Mouse (Mus musculus) right cerebral cortex, adult 18-20 months (tissue): ENCODE measurements around the gene Hlcs.

ENCODE experiments used
- DNase-seq: peaks from one replicate; pipeline ENCODE4 v3.0.0; 2022; ENCODE audit warnings: mixed read lengths

Hlcs gene

DNA sequence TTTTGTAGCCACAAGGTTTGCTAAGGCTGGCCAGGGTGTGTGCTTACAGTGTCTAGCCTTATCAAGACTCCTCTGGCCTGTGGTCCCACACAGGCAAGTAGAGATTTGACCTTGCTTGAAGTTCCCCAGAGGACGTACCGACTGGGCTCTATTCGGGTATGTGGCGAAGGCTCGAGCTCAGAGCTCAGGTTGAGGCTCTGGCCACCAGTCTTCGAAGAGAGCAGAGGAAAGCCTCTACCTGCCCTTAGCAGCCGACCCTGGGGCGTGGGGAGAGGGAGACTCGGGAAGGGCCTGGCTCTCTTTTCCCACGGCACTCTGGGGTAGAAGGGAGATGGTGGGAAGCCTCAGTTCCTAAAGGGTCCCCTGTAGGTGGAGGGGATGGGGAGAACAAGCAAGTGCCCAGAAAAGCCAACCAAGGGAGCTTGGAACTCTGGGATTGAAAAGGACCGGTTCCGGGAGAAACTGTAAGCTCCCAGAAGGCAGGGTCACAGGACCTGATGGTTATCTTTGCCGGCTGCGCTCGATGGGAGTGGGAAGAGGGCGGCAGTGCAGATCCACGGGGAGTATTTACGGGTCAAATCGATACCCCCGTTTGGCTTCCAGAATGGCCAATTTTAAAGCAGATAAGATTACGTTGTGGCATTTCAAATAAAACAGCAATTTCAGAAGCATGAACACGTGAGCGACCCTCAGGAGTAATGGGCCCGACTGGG is 220.1 kb downstream of the Hlcs start:
- no peak for DNase-seq

DNA sequence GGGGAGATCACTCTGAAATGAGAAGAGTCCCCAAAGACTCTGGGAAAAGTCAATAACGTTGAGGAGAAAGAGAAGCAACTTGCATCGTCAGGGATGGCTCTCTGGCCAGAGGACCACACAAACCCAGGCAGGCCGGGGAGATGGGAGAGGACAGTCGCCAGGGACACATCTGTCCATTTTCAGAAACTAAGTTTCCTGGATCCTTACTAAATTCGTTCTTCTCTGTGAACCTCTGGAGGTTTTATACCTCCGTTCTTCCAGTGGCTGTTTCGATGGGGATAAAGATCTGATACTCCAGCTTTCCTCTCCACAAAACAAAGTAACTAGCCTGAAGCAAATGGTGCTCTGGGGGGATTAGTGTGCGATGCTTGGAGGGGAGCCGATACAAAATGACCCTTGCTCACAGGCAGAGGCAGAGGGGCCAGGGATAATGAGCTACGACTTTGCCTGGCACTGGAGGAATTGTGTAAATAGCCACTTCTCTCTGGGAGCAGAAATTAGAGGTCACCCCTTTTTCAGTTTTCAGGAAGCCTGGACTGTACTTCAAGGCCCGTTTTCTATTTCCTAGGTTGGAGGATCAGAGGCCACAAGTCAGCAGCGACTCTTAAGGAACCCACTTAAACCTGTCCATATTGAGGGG is 220.7 kb downstream of the Hlcs start:
- DNase-seq: no peak

DNA sequence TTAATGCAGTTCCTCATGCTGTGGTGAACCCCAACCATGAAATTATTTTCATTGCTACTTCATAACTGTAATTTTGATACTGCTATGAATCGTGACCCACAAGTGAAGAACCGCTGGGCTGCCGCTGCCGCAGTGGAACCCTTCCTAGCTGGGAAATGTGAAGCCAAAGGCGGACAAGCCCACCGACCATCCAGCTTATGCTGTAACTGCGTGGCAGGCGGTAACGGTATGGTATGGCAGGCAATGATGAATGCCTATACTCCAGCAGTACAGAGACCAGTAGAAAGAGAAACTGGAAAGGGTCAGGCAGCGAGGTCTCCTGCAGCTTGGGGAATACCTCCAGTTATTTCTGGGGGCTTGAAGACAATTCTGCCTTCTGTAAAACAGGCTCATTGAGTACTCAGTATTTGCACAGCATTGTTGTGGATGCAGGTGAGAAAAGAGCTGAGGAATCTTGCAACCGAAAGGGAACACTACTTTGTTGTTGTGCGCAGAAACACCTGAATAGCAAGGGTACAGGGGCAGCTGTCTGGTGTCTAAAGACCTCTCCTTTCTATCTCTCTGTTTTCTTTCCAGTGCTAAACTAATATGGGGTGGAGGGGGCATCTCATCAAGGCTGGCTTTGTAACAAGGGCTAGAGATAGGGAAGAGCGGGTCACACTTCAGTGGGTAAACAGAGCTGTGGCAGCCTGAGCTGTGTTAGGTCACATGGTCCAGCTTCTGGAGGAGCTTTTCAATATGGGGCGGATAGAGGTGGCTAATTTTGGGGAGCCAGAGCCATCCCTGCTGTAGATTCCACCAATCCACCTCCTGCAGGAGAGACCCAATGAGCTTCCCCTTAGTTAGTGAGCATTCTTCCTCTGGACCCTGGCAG is 224.3 kb downstream of the Hlcs start:
- no peak for DNase-seq

DNA sequence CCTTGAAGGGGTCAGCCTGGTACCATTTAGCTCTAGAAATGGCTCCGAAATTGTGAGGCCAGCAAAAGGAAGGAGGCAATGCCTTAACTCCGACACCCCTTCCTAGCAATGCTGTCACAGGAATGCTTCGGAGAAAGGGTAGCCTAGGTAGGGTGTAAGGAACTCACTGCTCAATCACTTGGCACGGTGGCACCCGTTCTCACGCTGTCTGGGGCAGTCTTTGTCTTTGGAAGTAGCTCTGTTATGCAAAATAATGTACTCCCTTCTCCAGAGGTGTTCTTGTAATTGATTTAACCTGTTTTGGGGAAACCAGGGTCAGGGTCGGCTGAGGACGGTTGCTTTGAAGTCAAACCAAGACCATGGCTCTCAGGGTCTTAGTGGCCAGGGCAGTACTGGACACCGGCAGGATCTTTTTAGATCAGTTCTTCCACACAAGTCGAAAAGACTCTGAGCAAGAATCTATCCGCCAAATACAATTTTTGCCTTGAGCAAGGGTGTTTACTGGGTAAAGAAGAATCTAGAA is 225.1 kb downstream of the Hlcs start:
- DNase-seq: no peak

DNA sequence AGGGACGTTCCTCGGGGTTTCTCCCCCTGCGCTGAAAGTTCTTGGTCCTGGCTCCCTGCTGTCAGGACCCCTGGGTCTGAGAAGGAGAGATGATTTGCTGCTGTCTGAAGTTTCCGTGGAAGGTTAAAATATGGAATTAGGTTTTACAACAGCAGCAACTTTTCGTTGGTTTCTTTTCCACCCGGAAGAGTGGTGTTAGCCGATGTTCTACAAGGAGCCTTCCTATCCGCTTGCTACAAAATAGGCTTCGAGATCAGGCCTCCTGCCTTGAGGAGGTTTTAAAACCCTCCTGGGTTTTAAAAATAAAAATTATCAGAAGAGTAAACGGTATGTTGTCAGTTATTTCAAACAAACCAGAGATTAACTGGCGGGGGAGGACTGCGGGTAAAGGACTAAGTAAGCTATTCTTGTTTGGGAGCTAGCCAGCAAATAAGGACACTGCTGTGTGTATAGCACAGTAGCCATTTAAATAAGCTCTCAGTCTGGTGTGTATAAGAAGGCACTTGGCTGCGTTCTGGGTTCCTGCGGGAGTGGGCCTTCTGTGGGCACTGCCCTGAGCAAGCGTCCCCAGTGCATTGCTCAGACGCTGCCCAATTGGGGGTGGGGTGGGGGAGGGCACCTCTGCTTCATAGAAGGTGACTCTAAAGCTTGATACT is 225.7 kb downstream of the Hlcs start:
- no peak for DNase-seq

DNA sequence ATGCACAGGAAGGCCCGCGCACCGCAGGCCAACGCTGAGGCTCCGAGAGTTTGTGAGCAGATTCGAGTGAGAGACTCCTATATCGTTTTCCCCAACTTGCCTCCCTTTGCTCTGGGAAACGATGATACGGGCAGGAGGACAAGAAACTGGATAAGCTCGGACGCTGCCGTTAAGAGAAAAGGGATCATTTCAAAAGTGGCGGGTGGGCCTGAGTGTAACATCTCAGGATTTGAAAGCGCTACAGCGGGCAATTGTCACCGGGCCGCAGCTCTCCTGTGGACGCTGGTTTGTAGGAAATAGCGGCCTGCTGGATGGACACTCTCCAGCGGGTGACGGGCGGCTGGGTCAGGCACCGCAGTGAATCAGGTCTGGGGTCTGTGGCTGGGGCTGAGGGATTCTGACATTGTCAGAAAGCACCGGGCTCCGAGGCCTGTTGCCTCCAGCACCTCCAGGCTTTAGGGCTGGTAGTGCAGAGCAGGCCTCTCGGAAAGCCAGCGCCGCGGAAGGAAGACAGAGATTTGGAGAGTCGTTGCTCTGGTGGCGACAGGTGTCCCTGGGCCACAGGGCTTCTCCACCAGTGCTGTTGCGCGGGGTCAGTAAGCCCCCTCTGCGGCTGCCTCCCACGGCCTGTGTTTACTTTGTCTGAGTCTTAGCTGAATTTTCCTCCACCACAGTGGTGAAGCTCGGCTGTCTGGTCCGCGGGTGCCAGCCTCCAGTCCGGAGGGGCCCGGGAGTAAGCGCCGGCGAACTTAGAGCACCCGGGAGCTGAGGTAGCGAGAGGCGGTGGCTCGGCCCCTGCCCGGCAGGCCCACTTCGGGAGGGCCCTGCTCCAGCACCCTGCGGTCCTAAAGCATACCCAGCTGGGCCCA is 226.4 kb downstream of the Hlcs start:
- no peak for DNase-seq

DNA sequence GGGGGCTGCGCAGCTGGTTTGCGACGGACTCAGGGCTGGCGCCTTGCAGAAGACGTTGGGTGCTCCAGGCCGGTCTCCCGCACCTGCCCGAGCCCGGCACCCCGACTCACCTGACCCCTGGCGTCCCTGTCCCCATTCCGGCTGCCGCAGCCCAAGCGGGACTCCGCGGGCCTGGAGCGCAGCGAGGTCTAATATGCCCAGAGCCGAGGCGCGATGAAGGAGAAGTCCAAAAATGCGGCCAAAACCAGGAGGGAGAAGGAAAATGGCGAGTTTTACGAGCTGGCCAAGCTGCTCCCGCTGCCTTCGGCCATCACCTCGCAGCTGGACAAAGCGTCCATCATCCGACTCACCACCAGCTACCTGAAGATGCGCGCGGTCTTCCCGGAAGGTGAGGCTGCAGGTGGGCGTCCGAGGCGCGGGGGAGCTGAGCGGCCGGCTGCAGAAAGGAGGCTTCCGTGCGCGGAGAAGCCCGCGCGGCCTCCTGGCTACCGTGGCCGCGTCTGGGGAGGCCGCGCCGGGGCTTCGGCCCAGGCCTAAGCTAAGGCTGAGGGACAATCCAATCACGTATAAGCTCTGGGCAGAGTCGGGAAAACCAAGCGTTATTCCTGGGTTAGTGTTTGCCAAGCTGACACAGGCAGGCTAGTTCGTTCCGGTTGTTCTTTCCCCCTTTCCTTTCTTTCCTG is 227.6 kb downstream of the Hlcs start:
- no peak for DNase-seq

DNA sequence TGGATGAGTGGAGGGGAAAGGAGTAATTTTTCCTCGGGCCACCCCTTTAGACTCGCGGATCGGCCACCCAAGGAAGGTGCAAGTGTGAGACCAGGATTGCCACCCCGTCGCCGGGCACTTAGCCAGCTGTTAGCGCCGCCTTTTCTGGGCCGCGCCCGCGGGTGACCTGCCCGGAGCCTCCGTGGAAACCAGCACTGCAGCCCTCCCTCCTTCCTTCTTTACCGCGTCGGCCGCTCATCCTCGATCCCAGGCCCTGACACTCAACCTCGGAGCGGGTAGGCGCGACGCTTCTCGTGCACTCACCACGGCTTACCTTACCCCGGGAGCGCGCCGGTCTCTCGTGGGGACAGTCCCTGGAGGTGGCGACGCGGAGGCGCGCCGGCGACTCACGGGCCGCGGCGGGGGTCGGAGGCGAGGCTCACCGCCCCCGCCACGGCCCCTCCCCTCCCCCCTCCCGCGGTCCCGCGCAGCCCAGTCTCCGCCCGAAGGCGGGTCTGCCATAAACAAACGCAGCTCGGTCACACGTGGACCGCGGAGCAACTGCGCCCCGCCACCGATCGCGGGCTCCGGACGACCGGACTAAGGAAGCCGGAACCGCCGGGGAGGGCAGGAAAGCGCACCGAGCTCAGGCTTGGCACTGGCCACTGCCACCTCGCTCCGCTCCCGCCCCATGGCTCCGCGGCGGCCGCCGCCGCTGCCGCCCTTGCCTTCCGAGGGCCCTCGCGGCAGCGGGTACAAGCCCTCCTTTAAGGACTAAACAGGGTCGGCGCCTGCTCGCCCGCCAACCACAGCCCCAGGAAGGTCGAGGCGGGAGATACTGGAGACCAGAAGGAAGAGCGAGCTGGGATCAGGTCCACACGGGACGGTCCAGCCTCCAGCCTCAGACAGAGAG is 228.4 kb downstream of the Hlcs start, which contains the start of gene Sim2:
Gene Sim2, plus strand, starts transcription at position 221 of the 892 bp plus-strand sequence.
- no peak for DNase-seq

DNA sequence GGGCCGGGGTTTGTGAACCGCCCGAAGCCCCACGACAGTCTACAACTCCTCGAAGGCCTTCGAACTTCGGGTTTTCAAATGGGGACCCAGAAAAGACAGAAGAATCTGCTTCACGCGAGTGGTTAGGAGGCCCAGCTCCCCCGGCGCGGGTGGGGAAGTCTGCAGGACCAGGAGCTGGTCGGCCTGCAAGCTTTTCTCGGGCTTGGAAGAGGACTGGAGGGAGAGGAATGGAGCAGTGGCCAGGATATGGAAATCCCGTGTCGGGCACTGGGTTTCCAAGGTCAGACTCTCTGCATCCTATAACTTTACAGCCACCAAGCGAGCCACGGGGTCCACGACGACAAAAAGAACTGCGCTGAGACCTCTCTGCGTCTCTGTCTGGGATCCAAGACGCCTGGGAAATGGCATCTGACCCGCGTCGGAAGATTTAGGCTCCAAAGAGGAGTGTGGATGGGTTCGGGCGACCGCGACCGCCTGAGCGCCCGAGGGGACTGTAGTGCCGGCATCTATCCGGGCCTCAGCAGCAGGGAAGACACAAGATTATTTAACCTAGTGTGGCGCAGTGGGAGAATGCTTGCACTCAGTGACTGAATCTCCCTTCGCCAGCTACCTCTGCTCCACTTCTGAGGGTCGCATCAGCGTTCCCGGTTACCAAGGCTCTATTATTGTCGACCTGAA is 229.4 kb downstream of the Hlcs start:
- DNase-seq: no peak

DNA sequence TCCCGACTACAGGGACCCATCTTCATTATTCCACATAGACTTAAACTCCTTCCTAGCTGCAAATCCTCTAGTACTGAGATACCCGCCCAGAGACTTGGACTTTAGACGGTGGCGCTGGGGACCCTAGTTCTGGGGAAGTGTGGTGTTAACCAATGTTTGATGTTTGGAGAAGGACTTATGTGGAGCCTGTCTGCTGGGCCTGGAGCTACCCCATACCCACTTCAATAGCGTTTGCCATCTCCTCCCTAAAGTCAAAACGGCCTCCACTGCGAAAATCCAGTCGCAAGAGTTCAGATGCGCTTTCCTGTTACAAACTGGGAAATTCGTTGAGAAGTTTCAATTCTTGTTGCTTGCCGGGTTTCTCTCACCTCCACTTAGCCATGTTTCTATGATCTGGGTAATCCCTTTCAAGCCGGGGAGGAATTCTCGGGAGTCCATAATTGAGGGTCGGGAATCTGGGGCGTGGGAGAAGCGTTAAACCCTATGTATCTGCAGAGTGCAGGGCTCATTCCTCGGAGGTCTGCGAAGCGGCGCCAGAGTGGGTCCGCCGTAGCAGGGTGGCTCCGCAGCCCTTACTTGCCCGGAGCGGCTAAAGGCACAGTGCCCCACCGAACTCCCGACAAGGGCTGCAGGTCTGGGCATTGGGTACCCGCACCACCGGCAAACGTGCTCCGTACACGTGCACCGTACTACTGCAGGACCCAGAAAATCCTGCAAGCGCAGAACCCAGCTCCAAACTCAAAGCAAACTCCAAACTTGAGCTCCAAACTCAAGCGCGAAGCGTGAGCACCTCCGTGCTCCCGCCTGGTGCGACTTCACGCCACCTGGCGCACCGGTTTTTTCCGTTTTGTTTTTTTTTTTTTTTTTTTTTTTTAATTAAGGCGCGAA is 230.2 kb downstream of the Hlcs start:
- no peak for DNase-seq

DNA sequence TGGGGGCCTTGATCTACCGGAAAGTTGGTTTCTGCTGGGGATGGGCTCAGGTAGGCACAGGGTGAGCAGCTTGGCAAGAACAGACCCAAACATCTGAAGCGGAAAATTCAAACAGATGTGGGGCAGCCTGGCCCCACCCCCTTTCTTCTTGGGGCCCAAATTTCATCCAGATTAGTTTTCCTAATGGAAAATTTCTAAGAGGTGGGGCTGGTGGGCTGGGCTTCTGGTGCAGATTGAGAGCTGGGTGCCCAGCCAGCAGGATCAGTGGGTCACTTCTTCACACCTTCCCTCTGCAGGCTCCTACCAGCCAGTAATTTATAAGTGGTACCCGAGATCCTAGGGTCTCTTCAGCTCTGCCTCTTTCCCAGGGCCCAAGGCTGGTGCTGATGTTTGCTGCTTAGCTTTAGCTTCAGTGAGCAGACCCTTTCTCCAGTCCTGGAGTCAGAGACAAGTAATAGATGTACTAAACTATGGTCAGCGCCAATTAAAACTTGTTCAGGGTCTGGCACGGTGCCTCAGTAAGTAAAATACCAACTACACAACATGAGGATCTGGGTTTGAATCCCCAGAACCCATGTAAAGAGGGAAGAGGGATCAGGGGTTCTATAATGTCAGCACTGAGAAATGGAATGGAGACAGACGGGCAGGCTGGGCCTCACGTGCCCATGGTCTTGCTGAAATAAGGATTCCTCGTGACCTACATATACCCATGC is 231.2 kb downstream of the Hlcs start:
- no peak for DNase-seq

DNA sequence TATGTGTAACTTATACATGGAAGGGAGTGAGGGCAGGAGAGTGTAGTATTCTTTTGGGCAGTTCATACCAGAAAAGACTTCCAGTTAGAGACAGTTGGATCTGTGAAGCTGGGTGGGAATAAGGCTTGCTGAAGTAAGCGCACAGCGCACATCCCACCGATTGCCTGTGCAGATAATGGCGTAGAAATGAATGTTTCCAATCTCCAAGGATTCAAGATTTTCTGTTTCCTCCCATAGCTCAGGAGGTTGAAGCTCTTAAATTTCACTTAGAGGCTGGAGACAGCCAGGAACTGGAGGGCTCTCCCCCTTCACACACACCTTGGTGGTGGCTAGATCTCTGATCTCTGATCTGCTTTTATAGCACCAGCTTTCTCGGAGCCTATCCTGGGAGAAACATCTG is 231.8 kb downstream of the Hlcs start:
- DNase-seq: no peak

DNA sequence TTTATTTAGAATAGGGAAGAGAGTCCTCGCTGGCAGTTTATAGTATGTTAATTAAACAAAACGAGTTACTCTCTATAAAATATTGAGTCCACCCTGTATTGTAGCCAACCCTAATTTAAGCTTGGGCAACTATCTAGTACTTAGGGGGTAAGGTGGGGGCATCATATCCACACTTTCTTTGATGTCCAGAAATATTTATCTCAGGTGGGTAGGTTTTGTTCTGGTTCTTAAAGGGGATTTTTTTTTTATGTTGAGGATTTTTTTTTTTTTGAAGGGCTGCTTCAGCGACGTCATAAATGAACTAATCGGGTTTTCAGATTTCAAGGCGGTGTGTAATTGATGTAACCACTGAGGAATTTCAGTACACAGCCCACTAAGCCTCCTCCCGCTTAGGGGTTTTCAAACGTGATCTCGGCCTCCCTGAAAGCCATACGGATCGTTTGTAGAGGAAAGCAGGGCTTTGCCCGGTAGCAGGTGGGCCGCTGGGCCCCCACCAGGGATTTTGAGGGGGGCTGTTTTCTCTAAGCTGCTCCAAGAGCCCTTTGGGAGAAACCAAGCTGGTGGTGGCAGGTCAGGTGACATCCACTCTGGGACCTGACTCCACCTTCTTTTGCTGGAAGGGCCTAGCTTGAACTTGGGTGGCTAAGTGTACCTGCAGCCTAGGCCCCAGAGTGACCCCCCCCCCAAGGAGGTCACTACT is 233.4 kb downstream of the Hlcs start:
- no peak for DNase-seq

DNA sequence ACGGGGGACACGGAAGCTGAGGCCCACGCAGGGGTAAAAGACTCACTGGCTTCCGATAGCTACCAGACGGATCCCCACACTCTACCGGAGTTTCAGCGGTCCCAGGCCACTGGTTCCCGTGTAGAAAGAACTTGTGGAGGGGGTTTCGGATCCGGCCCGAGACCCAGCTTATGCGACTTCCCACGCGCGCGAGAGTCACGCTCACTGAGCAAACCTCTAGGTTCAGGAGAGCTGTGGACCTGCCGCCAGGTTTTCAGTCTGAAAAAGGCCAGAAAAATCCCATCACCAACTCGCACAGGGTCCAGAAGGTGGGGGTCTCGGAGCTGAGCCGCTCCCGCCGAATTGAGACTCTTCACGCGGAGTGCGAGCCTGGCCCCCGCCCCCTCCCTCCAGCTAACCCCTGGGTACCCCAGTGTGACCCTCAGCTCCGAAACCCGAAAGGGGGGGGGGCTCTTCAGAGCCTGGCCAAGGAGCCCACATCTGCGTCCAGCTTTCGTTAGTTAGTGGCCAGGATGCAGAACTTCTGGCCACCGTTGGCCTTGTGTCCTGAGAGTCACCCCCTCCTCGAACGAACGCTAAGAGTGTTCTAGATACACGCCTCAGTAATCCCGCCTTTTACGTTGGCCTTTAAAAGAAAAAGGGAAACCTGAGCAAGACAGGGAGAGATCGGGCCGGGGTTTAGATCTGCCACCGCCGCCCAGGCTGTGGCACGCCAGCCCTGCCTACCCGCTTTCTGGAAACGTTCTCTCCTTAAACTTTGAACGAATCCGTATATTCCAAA is 234.1 kb downstream of the Hlcs start:
- DNase-seq: no peak
